Mouse (Mus musculus) thymus, adult 18-20 months (tissue): ENCODE data around the gene Exd2.

Source experiments
- DNase-seq, 2 experiments: peaks; one replicate each; pipeline ENCODE4 v3.0.0; 2022; ENCODE audit warnings: mixed read lengths in 2 of 2

Exd2 gene

GRCm38 (mm10) chr12:80462942-80463651 lies at the start of gene Exd2:
Gene Exd2 (plus strand): TSS chr12:80463095.
- peak; percentile 83 to 87 for DNase-seq

- no peak for DNase-seq
Measured at GRCm38 (mm10) chr12:80415100-80415499, 47.8 kb upstream of the Exd2 start.

GRCm38 (mm10) chr12:80427683-80428082 lies 35.2 kb upstream of the Exd2 start:
- no peak for DNase-seq

- no peak for DNase-seq
Measured at GRCm38 (mm10) chr12:80433266-80433665, 29.6 kb upstream of the Exd2 start.

- DNase-seq = no peak
Measured at GRCm38 (mm10) chr12:80434601-80434960, 28.3 kb upstream of the Exd2 start.

- DNase-seq = peak; percentile 58 to 64
Measured at GRCm38 (mm10) chr12:80434961-80435691, 27.8 kb upstream of the Exd2 start.

- DNase-seq = no peak
Measured at GRCm38 (mm10) chr12:80435887-80436286, 27.0 kb upstream of the Exd2 start.

- peak; percentile 74 to 77 for DNase-seq
Measured at GRCm38 (mm10) chr12:80436336-80436976, 26.4 kb upstream of the Exd2 start, which contains the start of gene Dcaf5. Gene Dcaf5 (minus strand): TSS chr12:80436601.

- DNase-seq = no peak
Measured at GRCm38 (mm10) chr12:80437051-80437675, 25.7 kb upstream of the Exd2 start.

- DNase-seq = no peak
Measured at GRCm38 (mm10) chr12:80440957-80441356, 21.9 kb upstream of the Exd2 start.

GRCm38 (mm10) chr12:80444525-80445109 lies 18.3 kb upstream of the Exd2 start:
- DNase-seq = no peak

GRCm38 (mm10) chr12:80453506-80453905 lies 9.4 kb upstream of the Exd2 start:
- DNase-seq = no peak

- DNase-seq = no peak
Measured at GRCm38 (mm10) chr12:80458033-80458432, 4.9 kb upstream of the Exd2 start.

GRCm38 (mm10) chr12:80462292-80462896 lies 501 bp upstream of the Exd2 start:
- peak in 1 of 2 experiments; percentile 12 for DNase-seq

GRCm38 (mm10) chr12:80463666-80464269 lies 873 bp downstream of the Exd2 start:
- DNase-seq = no peak

GRCm38 (mm10) chr12:80470206-80470605 lies 7.3 kb downstream of the Exd2 start:
- DNase-seq = no peak

GRCm38 (mm10) chr12:80471926-80472325 lies 9.0 kb downstream of the Exd2 start:
- DNase-seq = no peak

GRCm38 (mm10) chr12:80473731-80474130 lies 10.8 kb downstream of the Exd2 start:
- no peak for DNase-seq

GRCm38 (mm10) chr12:80479986-80480385 lies 17.1 kb downstream of the Exd2 start:
- no peak for DNase-seq

GRCm38 (mm10) chr12:80483397-80483796 lies 20.5 kb downstream of the Exd2 start:
- DNase-seq = no peak

GRCm38 (mm10) chr12:80493311-80493710 lies 30.4 kb downstream of the Exd2 start:
- no peak for DNase-seq

GRCm38 (mm10) chr12:80495691-80496090 lies 32.8 kb downstream of the Exd2 start:
- DNase-seq = no peak
